Mouse (Mus musculus) induced T-regulatory cell, adult 2 months (primary cell): ENCODE data around the gene Lipa.

ENCODE experiments used
- DNase-seq: peaks from one replicate; pipeline ENCODE4 v3.0.0-alpha.2; 2012; ENCODE audit warnings: low read depth

Gene Lipa

GRCm38 (mm10) chr19:34526941-34527682, at the start of gene Lipa:
Gene Lipa (minus strand): TSS chr19:34527474.
- DNase-seq = peak; percentile 93

GRCm38 (mm10) chr19:34573650-34574049, 46.4 kb upstream of the Lipa start:
- no peak for DNase-seq

- DNase-seq = no peak
These were observed 43.8 kb upstream of the Lipa start for GRCm38 (mm10) chr19:34571080-34571479.

GRCm38 (mm10) chr19:34569896-34570476, 42.7 kb upstream of the Lipa start:
- DNase-seq = no peak

GRCm38 (mm10) chr19:34568988-34569895, 42.0 kb upstream of the Lipa start:
- no peak for DNase-seq

- no peak for DNase-seq
These were observed 39.0 kb upstream of the Lipa start for GRCm38 (mm10) chr19:34566178-34566784.

- no peak for DNase-seq
These were observed 35.3 kb upstream of the Lipa start for GRCm38 (mm10) chr19:34562556-34562955.

- DNase-seq = no peak
These were observed 29.3 kb upstream of the Lipa start for GRCm38 (mm10) chr19:34556621-34557020.

GRCm38 (mm10) chr19:34554061-34554460, 26.8 kb upstream of the Lipa start:
- no peak for DNase-seq

GRCm38 (mm10) chr19:34553522-34553921, 26.2 kb upstream of the Lipa start:
- DNase-seq = peak; percentile 39

GRCm38 (mm10) chr19:34553021-34553420, 25.7 kb upstream of the Lipa start:
- no peak for DNase-seq

GRCm38 (mm10) chr19:34551981-34552380, 24.7 kb upstream of the Lipa start:
- no peak for DNase-seq

GRCm38 (mm10) chr19:34550534-34551223, 23.4 kb upstream of the Lipa start, which contains the start of gene Ifit2:
Gene Ifit2 (plus strand): TSS chr19:34550694.
- DNase-seq = peak; percentile 89

GRCm38 (mm10) chr19:34550205-34550533, 22.9 kb upstream of the Lipa start:
- no peak for DNase-seq

- peak; percentile 96 for DNase-seq
These were observed 20.7 kb upstream of the Lipa start for GRCm38 (mm10) chr19:34547976-34548375.

GRCm38 (mm10) chr19:34546211-34546610, 18.9 kb upstream of the Lipa start:
- DNase-seq = no peak

- DNase-seq = no peak
These were observed 12.1 kb upstream of the Lipa start for GRCm38 (mm10) chr19:34539422-34539821.

- no peak for DNase-seq
These were observed 4.9 kb upstream of the Lipa start for GRCm38 (mm10) chr19:34532061-34532751.

GRCm38 (mm10) chr19:34526321-34526923, 852 bp downstream of the Lipa start:
- DNase-seq = peak; percentile 63

- DNase-seq = no peak
These were observed 2.6 kb downstream of the Lipa start for GRCm38 (mm10) chr19:34524646-34525045.
